Mouse (Mus musculus): ENCODE data around the gene Ahctf1. TPM values are rescaled to one million over a fixed set of nuclear protein-coding genes. Genes with fewer than 3 reads are reported as not detected.

Gene Ahctf1
- total and polyA plus RNA-seq, 3 experiments = 79.2 to 111 (median 96.0) TPM

DNA sequence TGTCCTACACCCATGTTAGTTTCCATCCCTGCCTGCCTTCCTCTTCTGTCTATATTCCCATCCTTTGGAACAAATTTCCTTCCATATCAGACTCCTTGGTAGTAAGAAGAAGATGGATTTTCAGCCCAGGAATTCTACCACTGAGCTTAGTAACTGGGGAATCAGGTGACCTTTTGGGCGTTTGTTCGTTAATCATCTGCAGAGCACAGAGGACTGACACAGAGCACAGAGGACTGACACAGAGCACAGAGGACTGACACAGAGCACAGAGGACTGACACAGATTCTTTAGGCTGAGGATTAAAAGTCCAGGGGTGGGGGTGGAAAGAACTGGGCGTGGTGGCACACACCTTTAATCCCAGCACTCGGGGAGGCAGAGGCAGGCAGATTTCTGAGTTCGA is 2.3 kb upstream of the Ahctf1 start (continued):
- no peak for TF ChIP-seq SMC3 (IDR thresholded peaks at IDR 0.05; ENCODE audit: low read depth, low read length)

DNA sequence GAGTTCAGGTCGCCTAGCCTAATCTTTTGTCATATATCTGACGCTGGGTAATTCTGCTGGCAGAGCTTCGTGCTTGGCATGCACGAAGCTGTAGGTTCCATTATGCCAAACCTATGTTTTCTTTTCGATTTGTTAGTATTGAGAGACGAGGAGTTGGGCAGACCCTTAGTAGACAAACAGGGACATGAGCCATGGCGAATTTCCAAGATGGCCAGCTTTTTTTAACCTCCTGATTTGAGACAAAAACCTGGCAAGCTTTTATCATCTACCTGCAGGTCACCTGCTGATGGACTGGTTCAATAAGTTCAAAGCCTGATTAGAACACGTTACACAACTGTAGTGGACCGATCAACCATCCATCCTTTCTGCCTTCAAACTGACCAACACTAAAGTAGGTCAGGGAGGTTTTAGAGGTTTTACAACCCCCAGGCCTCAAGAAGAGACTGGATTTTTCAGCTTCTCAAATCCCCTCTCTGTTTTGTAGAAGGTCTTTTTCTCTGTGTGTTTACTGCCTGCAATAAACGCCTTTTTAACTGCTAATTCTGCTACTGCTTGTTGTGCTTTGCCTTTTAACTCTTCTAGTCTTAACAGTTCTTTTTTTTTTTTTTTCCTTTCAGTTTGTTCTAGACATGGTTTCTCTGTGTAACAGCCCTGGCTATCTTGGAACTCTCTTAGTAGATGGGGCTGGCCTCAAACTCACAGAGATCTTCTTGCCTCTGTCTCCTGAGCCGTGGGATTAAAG is 831 bp upstream of the Ahctf1 start:
- TF ChIP-seq HCFC1 (IDR thresholded peaks at IDR 0.05; ENCODE audit: low read depth, low read length) (no peak), TBP (conservative IDR thresholded peaks at IDR 0.05; ENCODE audit: low read depth, low read length) (no peak), NRF1 (IDR thresholded peaks at IDR 0.05; ENCODE audit: low read depth, low read length) (no peak), CHD2 (IDR thresholded peaks at IDR 0.05; ENCODE audit: low read length) (no peak), ZC3H11A (IDR thresholded peaks at IDR 0.05; ENCODE audit: low read depth, low read length) (no peak), MAZ (IDR thresholded peaks at IDR 0.05; ENCODE audit: low read depth, low read length) (no peak), SMC3 (IDR thresholded peaks at IDR 0.05; ENCODE audit: low read depth, low read length) (no peak), MYC (IDR thresholded peaks at IDR 0.05; ENCODE audit: low read depth, low read length) (0 out of 2 replicates have a peak, but pooled peaks have one; percentile 1), USF2 (conservative IDR thresholded peaks at IDR 0.05; ENCODE audit: low read depth, low read length) (no peak), CHD1 (IDR thresholded peaks at IDR 0.05; ENCODE audit: low read depth, low read length) (no peak), KAT2A (IDR thresholded peaks at IDR 0.05; ENCODE audit: insufficient replicate concordance, low read length) (no peak), NELFE (IDR thresholded peaks at IDR 0.05; ENCODE audit: low read depth, low read length) (no peak), ZNF384 (IDR thresholded peaks at IDR 0.05; ENCODE audit: low read depth, low read length) (peak; percentile 61), MAFK (IDR thresholded peaks at IDR 0.05; ENCODE audit: insufficient replicate concordance, low read length) (no peak), MAX (IDR thresholded peaks at IDR 0.05; ENCODE audit: low read length) (peak; percentile 35; the same call in 1 of the 2 replicates), RCOR1 (conservative IDR thresholded peaks at IDR 0.05; ENCODE audit: low read depth, low read length) (0 out of 2 replicates have a peak, but pooled peaks have one; percentile 6), RAD21 (IDR thresholded peaks at IDR 0.05; ENCODE audit: low read depth, low read length) (no peak)
- Histone ChIP-seq H3K4me1 (ENCODE audit: control insufficient read depth in 1 of 2, insufficient read depth in 2 of 2) (peaks cover 2 to 21% of the 10 kb centered on the region in 2 experiments; a peak in 2 of 4 replicates), H3K27ac (ENCODE audit: insufficient read depth, low read depth) (no peak overlapping the region), H3K4me3 (replicated peaks in 1 of 3; ENCODE audit: low read depth in 2 of 3, low read length in 2 of 3, poor library complexity in 1 of 3) (peak overlapping the region in 2 of 3 experiments; percentile 15 to 88), H3K9ac (ENCODE audit: insufficient read depth, low read depth) (peak overlapping the region; percentile 89), H3K79me2 (replicated peaks; ENCODE audit: control insufficient read depth, extremely low read depth, insufficient read depth, poor library complexity, severe bottlenecking) (peaks cover 37% of the 10 kb centered on the region), H3K36me3 (replicated peaks in 1 of 2; ENCODE audit: control insufficient read depth in 1 of 2, insufficient read depth in 1 of 2, low read length in 1 of 2) (peaks cover 0 to 6% of the 10 kb centered on the region in 2 experiments), H3K4me2 (ENCODE audit: insufficient read depth, low read depth, poor library complexity, severe bottlenecking) (peak overlapping the region; percentile 68), H3K27me3 (replicated peaks) (no peaks in the 10 kb centered on the region), H3K9me3 (replicated peaks; ENCODE audit: low read length) (no peaks in the 10 kb centered on the region)
- in situ Hi-C loops (cut with MboI; ENCODE audit: low pct_ligation_motif_present, low pct_unique_long_range_greater_than_20kb, low sequenced_read_pairs) = loop anchor here (5.0 kb wide), 1 partner anchor 38 kb away; no protein-coding TSS in a partner anchor
- DNase-seq (ENCODE audit: extremely low read depth) = no peak
- dilution Hi-C loops (cut with MboI; ENCODE audit: extremely low pct_ligation_motif_present, extremely low pct_unique_long_range_greater_than_20kb, low sequenced_read_pairs) = no loop called here
